Mouse (Mus musculus) layer of hippocampus, adult 9-11 months (tissue): Measurements from ENCODE around the gene Gm11077.

Source experiments
- DNase-seq: peaks from one replicate; pipeline ENCODE4 v3.0.0; 2022

The Gm11077 gene

DNA sequence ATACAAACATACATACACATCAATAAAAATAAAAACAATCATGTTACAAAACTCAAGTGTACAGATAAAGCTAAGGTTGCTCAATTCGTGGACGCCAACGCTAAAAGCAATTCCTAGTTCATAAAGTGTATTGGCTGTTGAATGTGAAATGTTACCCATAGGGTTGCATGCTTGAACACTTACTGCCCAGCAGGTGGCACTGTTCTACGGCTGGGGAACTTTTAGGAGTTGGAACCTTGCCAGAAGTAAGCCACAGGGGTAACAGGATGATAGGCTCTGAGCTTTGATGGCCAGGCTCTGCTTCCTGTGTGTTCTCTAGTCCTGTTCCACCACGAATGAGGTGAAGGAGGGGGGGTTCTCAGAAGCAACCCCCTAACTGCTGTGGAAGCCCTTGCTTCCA, at the start of gene Gm11077:
Gm11077 (plus strand) TSS at position 13 of the 400 bp plus-strand sequence.
- DNase-seq = no peak

DNA sequence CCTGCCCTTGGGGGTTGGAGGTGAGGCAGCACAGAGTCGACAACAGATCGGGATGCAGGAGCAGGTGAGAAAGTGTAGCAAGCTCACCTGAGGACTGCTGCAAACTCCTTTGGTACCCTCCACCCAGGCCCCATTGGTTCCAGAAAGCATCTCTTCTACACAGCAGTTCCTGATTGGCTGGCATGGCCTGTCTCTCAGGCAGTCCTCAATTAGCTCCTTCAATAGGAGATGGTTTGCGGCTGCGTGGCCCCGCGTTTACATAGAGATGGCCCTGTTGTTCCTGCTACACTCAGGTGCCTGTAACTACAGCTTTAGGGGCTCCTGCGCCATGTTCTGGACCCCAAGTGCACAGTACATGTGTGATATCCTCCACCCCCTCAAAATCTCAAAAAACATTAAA, 48.4 kb upstream of the Gm11077 start:
- no peak for DNase-seq

DNA sequence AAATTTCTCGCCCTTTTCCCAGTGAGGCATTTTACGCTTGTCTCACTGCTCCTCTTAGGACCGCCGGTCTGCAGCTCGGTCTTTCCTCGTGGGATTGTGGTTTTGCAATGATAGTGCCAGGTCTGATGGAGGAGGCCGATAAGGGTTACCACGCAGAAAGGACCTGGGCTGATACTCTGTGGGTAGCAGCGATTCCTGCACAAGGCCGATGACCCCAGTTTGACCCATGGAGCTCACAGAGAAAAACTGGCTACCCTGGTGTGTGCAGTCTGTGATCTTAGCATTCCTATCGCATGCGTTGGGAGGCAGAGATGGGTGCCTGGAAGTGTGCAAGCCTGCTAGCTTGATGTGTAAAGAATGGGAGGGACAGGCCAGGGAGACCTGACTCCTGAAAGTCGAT, 46.3 kb upstream of the Gm11077 start:
- no peak for DNase-seq

DNA sequence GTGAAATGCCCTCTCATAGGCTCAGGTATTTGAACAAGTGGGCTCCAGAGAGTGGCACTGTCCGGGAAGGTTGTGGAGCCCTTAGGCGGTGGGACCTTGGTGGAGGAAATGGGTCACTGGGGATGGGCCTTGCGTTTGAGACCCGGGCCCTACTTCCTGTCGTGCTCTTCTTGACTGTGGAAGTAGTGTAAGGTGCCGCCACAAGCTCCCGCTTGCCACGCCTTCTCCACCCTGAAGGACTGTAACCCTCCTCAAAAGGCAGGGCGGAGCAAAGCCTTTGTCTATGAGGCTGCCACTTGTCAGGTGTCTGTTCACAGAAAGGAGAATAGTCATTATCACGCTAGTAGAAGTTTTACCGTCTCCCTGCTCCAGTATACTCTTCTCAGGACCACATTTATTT, 44.7 kb upstream of the Gm11077 start:
- no peak for DNase-seq

DNA sequence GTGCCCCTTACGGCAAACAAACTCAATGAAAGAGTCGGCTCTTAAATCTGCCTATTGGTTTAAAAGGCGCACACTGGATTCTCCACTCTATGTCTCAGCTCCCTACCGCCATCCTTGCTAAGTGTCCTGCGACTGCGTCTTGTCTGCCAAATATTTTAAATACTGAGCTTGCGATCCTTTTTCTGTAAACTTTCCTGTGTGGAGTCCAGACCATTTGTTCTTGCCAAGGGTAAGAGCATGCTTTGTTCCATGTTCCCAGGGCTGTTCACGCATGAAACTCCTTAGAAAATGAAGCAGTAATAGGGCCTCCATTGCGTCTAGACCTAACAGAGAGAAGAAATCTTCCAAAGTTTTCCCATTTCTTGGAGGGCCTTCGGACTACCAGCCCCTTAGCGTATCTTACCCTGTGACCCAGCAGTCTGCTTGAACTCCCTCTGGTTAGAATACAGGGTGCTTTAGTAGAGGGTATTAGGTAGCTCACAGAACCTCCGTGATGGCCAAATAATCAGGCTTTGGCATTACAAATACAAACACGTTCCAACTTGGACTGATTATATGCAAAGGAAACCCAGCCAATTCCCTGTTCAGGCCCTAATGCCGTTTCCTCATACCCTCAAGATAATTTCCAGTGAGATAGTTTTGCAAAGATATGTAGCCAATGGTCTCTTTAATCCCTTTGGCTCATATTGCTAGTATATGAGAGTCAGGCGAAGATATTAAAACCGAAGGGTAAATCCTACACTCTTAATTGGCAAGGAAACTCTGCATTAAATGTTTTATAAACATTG, 39.3 kb upstream of the Gm11077 start:
- DNase-seq = no peak

DNA sequence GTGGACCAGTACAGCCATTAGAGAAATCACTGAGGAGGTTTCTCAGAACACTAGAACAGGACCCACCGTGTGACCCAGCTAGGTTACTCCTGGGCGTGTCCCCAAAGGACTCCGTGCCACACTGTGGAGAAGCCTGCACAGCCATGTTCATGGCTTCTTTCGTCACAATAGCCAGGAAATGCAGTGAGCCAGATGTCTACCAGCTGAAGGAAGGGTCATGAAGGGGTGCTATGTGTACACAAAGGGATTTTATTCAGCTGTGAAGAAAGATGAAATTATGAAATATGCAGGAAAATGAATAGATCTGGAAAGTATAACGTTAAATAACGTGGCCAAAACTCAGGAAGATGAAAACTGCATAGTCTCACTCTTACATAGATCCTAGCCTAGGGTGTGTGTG, 36.9 kb upstream of the Gm11077 start:
- DNase-seq = no peak

DNA sequence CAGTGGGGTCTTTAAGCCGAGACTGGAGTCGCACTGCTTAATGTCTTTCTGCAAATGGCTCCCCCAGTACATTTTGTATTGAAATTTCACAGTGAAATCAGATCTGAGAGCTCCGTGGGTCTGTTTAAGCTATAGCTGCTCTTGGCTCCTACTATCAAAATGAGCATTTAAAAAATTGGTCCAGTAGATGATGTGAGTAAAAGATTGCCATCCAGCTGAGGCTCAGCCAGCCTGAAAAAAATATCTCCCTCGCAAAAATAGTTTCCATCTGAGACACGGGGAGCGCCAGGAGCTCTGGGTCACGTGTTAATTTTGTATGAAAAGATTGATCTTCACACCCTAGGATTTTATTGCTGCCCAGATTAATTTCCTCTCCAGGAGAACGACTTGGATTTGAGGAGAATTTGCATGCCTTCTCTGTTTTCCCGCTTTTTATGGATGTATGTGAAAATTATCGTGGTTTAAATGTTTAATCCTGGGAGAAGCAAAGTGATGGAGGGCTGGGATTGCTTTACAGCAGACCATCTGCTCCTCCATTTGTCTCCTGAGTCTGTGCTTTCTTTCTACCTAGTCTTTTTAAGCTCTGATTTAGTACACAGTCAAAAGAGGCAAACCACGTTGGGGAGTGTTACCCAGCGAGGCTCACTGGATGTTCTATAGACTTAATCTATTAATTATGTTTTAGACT, 32.7 kb upstream of the Gm11077 start:
- DNase-seq = peak; percentile 33

DNA sequence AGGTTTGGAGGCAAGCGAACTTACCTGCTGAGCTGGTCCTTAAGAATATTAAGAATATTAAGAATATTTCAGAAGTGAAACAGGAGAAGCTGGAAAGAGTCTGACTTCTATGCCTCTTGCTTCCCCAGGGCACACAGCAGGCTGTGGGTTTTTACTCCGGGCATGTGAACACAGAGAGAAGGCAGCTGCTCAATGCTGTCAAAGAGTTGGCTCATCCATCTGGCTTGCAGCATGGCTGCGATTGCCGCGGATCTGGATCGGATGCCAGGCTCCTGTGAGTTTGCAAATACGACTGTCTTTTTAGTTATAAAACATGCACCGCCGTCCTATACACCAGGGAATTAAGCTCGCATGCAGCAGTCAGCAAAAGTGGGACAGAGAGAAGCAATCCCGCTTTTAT, 31.1 kb upstream of the Gm11077 start:
- DNase-seq = peak; percentile 88

DNA sequence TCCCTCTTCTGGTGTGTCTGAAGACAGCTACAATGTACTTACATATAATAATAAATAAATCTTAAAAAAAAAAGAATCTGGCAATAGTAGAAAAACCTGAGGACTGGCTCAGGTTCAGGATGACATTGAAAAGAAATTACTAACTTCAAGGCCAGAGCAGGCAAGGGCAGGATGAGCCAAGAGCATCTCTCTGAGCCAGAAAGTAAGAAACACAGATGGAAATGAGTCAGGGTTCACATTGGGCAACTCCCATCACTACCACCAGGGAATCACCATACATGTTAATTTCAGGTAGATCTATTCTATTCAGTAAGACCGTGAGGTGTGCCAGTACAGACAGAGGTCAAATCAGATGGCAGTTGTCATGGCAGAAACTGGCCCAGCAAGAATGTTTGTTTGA, 30.5 kb upstream of the Gm11077 start:
- no peak for DNase-seq

DNA sequence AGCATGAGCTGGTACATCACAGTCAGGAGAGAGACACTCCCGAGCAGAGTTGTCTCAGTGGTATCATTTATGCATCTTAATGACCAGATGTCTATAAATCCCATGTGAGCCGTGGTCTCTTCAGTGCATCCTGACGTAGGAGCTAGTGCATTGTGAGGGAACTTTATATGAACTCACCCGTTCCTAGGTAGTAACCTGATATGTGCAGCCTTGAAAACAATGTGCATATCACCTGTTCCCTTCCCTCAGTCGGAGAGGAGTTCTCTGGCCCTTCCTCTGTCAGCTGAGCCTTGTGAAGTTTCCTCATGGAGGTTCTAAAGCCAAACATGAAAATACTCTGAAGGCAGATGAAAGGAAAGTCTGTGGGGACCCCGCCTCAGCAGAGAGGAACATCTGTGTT, 27.8 kb upstream of the Gm11077 start:
- DNase-seq = no peak

DNA sequence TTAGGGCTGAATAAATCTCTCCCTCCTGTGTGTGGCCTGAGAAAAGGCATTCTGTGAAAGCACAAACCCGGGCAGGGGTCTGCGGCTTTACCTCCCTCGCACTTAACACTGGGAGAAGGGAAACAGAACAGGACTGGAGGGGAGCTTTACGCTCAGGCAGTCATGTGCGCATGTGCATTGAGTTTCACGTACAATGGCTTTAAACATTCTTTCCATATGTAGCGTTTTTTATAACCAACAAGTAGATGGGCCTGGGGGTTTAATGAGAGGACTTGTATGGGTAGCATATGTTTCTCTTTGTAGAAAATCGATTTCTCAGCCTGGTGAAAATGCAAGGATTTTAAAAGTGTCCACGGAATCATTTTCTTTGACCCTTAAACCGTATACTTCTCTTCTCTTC, 24.0 kb upstream of the Gm11077 start:
- DNase-seq = no peak

DNA sequence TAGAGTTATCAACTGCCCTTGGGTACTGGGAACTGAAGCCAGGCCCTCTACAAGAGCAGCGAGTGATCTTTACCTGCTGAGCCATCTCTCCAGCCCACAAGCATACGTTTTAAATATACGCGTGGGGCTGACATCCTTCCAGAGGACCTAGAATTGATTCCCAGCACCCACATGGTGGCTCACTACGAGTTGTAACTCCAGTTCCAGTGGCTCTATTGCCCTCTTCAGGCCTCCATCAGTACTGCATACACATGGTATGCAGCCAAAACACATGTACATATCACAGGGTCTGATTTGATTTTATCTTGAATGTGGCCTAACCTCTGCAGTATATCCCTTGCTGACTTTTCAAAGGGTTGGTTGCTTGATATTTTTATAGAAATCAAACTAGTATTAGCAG, 23.0 kb upstream of the Gm11077 start:
- no peak for DNase-seq

DNA sequence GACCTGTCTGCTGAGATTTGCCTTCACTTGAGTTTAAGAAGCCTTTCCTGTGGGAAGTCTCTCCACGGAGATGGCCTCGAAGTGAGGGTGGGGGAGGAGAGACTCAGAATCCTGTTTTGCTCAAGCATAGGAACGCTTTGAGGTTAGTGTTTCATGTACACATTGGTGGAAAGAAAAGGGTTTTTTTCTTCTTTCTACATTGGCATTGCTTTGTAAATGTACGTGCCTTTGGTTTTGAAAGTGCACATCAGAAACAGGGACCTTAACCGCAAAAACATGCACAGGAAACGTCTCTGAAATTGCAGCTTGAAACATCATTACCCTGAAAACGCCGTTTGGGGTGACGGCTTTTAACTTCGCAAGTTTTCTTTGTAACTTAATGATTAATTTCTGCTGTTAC, 21.0 kb upstream of the Gm11077 start:
- no peak for DNase-seq

DNA sequence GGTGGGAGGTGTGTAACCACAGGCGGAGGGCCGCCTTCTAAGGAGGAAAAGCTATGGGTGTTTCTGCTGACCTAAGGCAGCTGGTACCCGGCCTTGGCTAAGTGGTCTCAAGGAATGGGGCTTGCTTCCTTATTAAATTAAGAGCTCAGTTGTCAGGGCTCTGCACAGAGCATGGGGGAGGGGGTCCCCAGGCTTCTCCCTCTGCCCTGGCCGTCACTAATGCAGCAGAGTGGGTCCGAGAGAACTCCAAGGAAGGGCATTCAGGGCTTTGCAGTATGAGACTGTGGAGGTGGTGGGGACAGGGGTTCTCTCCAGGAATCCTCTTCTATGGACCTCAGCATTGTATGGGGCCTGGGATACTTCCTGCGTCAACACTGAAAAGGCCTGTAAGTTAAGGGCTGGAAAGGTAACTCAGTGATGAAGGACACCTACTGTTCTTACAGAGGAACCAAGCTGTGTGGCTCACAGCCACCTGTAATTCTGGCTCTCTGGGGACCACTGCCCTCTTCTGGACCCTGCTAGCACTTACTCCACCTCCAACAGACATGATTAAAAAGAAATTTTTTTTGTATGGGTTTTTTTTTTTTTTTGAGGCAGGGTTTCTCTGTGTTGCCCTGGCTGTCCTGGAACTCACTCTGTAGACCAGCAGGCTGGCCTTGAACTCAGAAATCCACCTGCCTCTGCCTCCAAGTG, 19.5 kb upstream of the Gm11077 start:
- DNase-seq = no peak

DNA sequence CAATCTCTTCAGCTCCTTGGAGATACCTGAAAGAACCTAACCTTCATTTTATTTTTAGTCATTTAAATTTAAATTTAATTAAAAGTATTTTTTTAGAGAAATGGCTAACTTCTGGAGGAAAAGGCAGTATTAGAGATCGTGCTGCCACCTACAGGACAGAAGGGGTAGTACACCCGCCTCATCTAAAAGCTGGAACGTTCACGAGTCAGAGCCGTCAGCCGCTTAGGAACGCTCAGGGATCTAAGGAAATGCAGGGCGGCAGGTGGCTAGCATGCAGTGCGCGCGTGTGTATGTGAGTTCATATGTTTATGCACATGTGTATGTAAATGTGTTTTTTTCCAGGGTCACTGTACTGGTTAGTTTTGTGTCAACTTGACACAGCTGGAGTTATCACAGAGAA, 16.3 kb upstream of the Gm11077 start:
- peak; percentile 46 for DNase-seq

DNA sequence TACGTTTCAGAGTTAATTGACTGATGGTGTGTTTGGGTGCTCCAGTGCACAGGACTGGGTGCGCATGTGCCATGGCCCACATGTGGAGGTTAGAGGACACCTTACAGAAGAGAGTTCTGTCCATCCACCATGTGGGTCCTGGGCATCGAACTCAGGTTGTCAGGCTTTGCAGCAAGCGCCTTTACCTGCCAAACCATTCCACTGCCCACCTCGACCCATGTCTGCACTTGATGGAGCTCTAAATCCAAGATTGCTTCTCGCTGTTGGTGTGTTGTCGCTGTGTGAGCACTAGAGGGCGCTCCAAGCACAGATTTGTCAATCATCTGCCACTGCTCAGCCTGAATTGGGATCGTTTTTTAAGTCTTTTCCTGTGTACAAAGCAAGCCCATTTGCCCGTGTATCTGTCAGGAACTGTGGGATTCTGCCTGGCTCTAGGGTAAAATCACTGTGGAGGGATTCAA, 14.1 kb upstream of the Gm11077 start:
- DNase-seq = peak; percentile 51

DNA sequence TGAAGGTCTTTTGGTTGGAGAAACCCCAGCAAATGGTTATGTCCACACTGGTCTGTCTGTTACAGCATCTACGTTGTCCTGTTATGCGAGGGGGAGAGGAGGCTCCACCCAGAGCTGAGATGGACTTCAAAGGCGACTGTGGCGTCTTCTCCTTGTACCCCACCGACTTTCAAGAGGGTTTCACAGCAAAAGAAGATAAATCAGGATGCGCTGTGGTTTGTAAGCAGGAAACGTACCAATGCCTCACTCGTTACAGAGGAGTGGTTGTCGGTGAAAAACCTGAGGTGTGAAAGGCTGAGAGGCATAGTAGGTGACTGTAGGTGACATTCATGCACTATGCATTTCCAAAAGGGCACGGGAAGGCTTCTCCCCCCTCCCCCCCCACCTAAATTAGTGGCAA, 7.0 kb upstream of the Gm11077 start:
- DNase-seq = no peak

DNA sequence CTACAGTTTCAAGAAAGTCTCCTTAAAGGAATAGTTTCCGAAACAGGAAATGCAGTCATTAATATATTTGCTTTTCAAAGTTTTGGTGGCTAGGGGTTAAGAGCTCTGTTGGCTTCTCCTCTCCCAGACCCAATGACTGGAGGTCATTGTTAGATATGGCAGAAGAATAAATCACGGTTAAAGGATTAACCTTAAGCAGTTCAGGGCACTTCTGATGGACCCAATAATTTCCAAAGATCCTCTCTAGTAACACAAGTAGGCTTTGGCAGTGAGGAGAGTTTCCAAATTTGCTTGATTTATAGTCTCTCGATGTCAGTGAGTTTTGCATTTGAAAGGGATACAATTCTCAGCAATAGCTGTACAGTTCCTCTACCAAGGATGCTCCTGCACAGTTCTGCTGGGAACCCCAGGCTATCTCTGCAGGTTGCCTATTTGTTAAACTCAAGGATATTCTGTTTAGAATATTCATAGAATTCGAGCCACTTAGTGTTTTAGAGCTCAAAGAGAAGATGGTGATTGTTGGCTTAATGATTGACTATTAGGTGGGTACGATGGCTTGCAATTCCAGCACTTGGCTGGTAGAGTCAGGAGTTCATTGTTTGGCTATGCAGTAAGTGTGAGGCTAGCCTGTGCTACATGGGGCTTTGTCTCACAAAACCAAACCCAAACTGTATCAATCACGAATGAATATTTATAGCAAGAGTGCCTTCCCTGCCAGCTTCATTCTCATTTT, 1.8 kb downstream of the Gm11077 start:
- no peak for DNase-seq

DNA sequence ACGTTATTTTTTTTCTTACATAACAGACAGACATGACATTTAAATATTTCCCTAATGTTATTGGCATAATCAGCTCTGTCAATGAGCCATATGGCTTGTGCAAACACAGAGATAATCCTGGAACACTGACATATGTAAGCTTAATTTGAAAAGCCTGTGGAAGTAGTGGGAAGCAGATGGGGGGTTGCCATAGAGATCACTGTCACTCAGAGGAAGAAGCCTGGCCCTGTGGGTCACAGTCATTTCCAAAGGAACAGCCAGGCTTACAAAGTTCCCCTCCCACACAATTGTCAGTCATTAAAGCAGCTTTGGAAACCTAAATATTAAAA, 2.3 kb downstream of the Gm11077 start:
- DNase-seq = peak; percentile 89

DNA sequence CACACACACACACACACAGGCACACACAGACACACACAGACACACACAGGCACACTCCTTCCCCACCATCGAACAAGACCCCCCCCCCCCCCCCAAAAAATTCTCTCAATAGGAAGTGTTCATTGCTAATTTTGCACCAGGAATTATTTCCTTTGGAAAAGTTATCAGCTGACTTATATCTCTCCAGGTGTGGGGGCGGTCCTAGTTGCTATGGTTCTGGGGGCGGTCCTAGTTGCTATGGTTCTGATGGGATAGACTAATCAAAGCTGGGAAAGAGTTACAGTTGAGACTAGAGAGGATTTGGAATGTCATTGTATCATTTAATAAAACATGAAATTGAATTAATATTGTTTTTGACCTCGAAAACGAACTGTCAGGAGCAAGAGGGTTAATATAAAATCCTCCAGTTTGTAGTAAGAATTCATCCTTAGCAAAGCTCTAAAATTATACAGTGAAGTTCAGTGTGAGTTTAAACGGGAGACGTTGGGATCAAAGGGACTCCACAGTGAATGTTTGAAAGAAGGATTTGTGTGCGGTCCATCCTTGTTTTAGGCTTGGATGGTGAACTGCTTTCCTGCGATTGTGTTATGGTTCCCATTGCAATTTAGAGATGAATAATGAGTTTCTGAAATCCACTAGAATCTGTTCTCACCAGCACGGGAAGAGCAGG, 4.0 kb downstream of the Gm11077 start:
- DNase-seq = no peak

DNA sequence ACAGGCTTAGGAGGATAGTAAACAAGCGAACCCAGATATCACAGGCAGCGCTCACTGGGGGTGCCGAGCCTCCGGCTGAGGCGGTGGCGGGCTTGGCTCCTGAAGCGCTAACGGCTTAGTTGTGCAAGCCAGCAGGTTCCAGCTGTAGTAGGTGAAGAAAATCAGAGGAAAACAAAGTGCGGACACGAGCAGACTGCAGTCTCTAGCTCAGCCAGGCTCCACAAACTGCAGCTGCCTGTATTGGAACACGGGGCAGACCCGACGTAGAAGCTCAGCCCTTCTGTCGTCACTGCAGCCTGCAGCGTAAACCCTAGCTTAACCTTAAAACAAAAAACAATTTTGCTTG, 4.5 kb downstream of the Gm11077 start:
- DNase-seq = no peak

DNA sequence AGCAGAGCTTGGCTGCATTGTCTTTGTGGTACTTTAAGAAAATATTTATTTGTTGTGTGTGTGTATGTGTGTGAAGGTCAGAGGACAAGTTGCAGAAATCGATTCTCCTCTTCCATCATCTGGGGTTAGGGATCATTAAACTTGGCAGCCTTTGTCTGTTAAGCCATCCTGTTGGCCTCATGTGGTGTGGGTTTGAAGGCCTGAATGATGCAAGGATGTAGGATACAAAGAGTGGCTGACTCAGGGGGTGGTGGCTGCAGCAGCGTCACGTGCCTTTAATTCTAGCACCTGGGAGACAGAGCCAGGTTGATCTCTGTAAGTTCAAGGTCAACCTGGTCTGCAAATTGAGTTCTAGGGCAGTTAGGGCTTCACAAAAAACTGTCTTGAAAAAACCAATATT, 16.5 kb downstream of the Gm11077 start:
- no peak for DNase-seq

DNA sequence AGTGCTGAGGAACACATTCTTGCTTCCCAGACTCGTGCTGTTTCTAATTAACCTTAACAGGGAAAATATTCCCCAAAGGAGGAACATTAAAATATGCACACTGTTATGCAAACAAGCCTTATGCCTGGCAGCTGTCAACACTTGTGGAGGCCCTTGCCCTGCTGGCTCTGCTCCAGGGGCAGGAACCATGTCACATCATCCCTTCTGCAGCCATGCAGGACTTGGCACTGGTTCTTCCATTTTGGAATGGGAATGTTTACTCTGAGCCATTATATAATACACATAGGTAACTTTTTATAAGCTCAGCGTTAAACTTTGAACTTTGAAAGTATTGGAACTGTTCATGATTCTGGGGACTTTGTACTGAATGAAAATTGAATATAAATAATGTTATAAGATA, 18.5 kb downstream of the Gm11077 start:
- no peak for DNase-seq
